Mouse (Mus musculus) frontal cortex, postnatal 36 days (tissue): ENCODE results near the gene Adcy1.

Source experiments
- DNase-seq, 2 experiments: peaks; one replicate each; pipeline ENCODE4 v3.0.0; 2022; ENCODE audit warnings: low spot score in 2 of 2

Gene Adcy1

GRCm38 (mm10) chr11:7179276-7179675 is 116.0 kb downstream of the Adcy1 start:
- DNase-seq = no peak

DNA sequence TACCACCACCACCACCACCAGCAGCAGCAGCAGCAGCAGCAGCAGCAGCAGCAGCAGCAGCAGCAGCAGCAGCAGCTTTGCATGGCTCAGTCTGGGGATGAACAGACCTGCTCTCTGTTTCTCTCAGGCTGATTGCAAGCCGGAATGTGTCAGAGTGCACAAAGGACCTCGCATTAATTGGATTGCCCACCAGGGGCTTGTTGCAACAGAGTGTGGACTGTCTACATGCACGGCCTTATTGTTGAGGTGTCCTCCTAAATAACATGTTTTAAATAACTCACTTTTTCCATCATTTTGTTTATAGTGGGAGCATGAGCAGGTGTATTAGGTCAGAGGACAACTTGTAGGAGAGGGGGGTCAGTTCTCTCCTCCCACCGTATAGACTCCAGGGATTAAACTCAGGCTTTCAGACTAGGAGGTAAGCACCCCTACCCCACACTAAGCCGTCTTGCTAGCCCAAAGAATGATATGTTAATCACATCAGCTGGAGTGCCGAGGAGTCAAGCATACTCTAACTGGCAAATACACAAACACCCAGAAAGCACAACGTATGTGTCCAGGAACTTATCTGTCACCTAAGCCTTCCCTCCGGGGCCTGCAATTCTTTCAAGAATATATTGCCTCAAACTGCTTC is 119.2 kb downstream of the Adcy1 start:
- DNase-seq = no peak

DNA sequence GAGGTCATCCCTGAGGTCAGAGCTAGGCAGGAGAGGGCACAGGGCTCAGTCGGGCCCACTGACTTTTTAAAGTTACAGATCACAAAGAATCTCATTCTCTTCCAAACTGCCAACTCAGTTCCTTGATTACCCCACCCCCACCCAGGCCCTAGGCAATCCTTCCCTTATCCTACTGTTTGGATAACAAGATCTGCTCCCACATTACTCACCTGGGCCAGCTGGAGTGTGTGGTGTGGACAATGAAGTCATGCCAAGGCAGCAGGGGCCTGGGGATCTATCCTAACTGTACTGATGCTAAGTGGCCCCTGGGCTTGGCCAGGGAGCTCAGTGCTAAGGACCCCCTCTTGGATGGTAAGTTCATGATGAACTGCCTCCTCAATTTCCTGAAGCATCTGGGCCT is 121.1 kb downstream of the Adcy1 start:
- no peak for DNase-seq

DNA sequence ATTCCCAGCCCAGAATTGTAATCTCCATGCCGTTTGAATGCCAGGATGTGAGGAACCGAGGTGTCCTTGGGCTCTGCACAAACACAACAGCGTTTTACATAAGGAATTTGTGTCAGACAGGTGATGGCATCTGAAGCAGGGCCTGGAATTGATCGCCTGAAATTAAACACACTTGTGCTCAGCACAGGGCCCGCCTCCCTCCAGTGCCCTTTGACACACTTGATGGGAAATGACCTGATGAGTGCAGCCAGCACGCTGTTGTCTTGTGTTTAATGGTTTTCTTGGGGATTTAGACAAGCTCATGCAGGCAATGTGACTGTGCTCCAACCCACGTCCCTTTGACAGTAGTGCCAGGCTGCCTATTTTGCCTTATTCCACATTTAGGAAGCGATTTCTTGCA is 124.2 kb downstream of the Adcy1 start:
- no peak for DNase-seq

DNA sequence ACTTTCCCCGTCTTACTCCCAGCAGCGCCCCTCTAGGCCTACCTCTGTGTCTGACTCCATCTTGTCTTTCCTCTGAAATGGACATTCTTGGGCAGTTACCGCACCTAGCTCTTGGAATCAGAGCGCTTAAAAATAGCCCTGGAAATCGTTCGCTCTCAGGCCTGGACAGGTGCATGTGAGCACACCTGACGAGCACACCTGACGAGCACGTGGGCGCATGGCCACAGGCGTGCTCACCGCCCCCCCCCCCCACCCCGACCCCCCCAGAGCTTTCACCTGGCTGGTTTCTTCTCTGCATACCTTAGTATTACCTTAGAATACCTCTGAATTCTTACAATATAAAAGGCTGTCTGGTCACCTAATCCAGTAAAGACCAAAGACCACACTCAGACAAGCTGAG is 125.2 kb downstream of the Adcy1 start, which contains the start of gene Gm11985:
TSS of gene Gm11985 (minus strand) at position 101 of the 400 bp plus-strand sequence.
- no peak for DNase-seq

- no peak for DNase-seq
Measured at GRCm38 (mm10) chr11:7192710-7193109, 129.4 kb downstream of the Adcy1 start.

DNA sequence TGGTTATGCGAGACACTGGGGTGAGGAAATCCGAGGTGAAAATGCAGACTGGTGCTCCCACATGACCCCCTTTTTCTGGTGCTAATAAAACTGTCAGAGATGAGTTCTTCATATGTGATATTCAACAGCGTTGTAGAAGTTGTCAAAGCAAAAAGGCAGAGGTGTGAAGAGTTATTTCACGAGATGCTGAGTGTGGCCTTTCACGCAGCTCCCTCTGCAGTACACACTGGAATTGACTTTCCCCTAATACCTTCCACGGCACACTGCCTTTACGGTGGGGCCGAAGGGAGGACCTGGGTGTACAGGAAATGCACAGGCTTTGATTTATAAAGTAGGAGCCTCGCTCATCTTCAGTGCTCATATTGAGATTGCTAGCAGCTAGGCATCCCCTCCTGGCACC is 129.8 kb downstream of the Adcy1 start:
- DNase-seq = no peak

DNA sequence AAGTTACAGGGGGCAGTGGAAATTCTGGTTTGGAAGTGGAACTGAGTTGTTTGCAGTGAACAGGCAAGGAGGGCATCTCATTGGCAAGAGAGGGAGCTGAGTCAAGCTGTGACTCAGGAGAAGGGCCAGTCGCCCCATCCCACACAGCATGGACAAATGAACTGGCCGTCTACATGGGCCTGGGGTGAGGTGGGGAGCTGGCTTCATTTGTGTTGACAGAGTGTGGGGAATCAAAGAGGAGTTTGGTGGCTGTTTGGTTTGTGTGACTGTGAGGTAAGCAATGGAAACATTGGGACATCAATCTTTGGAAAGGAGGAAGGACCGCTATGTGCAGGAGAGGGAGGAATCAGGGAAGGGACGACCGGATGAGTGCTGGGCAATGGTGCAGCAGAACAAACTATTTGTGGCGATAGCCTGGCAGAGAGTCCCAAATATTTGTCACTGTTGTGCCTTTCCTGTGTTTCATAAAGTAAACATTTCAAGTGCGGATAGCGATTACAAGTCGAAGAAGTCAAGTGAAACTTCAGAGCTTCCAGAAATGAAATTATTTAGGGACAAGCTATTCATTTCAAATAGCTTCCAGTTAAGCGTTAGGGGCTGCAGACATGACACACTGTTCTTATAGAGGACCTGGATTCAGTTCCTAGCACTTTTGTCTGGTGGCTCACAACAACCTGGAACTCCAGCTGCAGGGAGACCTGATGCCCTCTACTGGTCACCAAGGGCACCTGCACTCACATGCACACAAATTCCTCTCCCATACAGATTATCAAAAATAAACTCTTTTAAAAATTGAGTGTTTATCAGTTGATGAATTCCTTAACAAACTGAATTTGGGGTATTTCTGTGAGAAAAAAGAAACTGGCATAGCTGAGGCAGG is 131.4 kb downstream of the Adcy1 start:
- no peak for DNase-seq

DNA sequence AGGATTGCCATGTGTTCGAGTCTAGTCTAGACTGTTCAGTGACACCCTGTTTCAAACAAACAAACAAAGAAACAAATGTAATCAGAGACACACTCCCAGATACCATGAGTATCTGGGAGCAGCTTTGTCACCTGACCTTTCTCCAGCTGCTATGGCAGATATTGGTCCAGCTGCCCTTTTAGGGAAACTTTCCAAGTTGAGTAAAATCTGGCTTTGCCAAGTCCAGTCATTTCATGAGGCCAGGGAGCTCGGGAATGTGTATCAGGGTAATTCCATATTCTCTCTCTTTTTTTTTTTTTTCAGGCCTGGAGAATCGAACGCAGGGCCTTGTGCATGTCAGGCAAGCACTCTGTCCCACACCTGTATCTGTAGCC is 132.0 kb downstream of the Adcy1 start:
- DNase-seq = no peak

- no peak for DNase-seq
Measured at GRCm38 (mm10) chr11:7197491-7197941, 134.2 kb downstream of the Adcy1 start, which contains the start of gene Igfbp1. Gene Igfbp1, plus strand, starts transcription at chr11:7197782.

DNA sequence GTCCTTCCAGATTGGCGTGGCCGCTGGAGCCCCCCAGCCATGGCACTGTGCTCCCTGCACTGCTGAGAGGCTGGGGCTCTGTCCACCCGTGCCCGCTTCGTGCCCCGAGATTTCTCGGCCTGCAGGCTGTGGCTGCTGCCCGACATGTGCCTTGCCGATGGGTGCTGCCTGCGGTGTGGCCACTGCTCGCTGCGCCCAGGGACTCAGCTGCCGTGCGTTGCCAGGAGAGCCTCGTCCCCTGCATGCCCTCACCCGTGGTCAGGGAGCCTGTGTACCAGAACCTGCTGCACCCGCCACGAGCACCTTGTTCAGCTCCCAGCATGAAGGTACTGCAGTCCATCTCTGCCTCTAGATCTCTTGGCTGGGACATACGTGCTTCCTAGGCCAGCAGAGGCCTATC is 134.7 kb downstream of the Adcy1 start:
- DNase-seq = no peak

DNA sequence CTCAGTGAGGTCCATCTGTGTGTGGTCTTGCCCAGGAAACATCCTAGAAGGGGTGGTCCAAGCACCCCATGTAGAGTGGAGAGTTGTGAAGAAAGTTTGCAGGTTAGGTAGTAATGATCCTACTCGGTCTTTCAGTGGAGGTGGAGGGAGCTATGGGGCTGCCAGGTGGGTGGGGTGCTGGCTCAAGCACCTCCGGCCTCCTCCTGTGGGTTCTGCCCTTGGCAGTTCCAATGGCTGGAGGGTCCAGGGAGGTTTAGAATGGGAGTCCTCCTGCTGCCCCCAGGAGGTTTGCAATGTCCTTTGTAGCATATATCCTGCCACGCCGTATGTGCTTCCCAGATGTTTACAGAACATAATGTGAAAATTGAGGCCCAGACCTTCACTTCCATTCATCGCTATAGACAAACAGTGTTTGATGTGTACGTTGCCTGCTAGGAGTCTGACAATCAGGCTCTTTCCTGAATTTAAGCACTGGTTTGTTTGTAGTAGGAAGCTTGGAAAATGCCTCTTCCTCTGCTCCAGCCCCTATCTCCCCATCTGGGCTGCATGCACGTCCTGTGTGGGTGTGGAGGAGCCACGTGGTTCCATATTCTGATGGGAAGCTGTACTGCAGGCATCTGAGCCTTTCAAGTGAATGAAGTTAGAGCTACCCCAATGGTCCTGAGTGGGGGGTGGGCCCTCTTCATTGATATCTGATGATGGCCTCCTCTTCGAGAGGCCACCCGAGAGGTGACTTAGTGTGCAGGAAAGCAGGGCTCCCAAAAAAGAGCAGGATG is 135.4 kb downstream of the Adcy1 start:
- DNase-seq = no peak

DNA sequence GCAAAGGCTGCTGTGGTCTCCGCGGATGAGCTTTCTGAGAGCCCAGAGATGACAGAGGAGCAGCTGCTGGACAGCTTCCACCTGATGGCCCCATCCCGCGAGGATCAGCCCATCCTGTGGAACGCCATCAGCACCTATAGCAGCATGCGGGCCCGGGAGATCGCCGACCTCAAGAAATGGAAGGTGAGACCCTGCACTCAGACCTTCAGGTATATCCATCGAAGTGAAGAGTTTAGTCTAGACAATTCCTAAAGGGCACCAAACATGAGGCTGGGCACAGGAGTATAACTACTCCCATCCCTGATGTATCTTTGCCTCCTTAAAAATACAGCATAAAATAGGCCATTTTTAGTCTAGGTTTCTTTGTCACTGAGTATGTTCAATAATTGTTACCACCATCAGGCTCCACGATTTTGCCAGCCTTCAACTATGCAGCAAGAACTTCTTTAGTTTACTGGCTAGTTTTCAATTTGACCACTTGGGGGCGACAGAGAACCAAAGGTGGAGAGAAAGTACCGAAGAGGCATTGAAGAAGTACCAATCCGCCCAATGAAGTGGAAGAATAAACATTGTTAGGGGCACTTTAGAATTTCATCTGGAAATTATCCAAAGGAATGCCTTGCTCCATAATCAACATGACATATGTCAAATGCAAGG is 136.6 kb downstream of the Adcy1 start:
- DNase-seq = peak; percentile 55 to 60

- no peak for DNase-seq
Measured at GRCm38 (mm10) chr11:7200393-7200783, 137.1 kb downstream of the Adcy1 start.

GRCm38 (mm10) chr11:7202206-7202605 is 138.9 kb downstream of the Adcy1 start:
- DNase-seq = no peak

DNA sequence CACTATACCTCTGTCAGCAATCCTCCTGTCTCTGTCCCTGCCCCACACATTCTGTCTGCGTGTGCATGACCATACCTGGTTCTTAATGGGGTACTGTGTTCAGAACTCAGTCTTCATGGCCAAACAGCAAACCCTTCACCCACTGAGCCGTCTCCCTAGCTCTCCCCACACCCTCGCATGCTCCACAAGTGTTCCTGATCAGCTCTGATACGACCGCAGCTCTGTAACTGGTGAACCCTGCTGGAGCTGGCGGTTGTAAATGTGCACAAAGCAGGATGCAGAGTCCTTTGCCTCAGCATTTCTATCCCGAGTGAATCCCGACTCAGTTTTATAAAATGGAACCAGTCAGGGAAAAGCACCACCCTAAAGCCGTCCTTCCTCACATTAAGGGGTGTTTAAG is 140.6 kb downstream of the Adcy1 start:
- DNase-seq = no peak

GRCm38 (mm10) chr11:7210343-7210742 is 147.1 kb downstream of the Adcy1 start:
- peak; percentile 77 to 82 for DNase-seq

- no peak for DNase-seq
Measured at GRCm38 (mm10) chr11:7211211-7211610, 147.9 kb downstream of the Adcy1 start.

GRCm38 (mm10) chr11:7212126-7212798 is 149.0 kb downstream of the Adcy1 start:
- DNase-seq = no peak

GRCm38 (mm10) chr11:7213161-7213500 is 149.8 kb downstream of the Adcy1 start:
- DNase-seq = no peak
